Mouse (Mus musculus) hindbrain, embryonic 13.5 days (tissue): ENCODE data around the gene Gm10324. TPM values are rescaled to one million over a fixed set of nuclear protein-coding genes. Genes with fewer than 3 reads are reported as not detected.
"Not testable (repeated sequence)": the region's sequence is repeated elsewhere in the genome, so short reads cannot be mapped to it uniquely, and the experiment has no call there.

Experiments
- ATAC-seq: fragments of 200-750 bp; cut with Nextera tagmentation; 2 replicates; pipeline ENCODE4 v1.8.0; 2017; ENCODE audit warnings: moderate TSS enrichment; ENCODE audit not compliant: low FRiP score
- H3K27ac ChIP-seq: fragments of 300-500 bp; sonication (generic); 2 replicates; pipeline ENCODE4 v1.5.1; 2015; ENCODE audit warnings: inconsistent platforms, mild to moderate bottlenecking, moderate library complexity
- H3K27me3 ChIP-seq: fragments of 300-500 bp; sonication (generic); 2 replicates; pipeline ENCODE4 v1.6.1; 2015; ENCODE audit warnings: mild to moderate bottlenecking, inconsistent platforms
- H3K36me3 ChIP-seq: fragments of 300-500 bp; sonication (generic); 2 replicates; pipeline ENCODE4 v1.6.1; 2015; ENCODE audit warnings: mild to moderate bottlenecking, inconsistent platforms
- H3K4me1 ChIP-seq: fragments of 300-500 bp; sonication (generic); replicated peaks from 2 replicates; pipeline ENCODE4 v1.6.1; 2015; ENCODE audit warnings: inconsistent platforms
- H3K4me2 ChIP-seq: fragments of 300-500 bp; sonication (generic); 2 replicates; pipeline ENCODE4 v1.6.1; 2015; ENCODE audit warnings: inconsistent platforms, mild to moderate bottlenecking, moderate library complexity
- H3K4me3 ChIP-seq: fragments of 300-500 bp; sonication (generic); 2 replicates; pipeline ENCODE4 v1.5.1; 2015; ENCODE audit warnings: mild to moderate bottlenecking, inconsistent platforms
- H3K9ac ChIP-seq: fragments of 300-500 bp; sonication (generic); 2 replicates; pipeline ENCODE4 v1.6.1; 2015; ENCODE audit warnings: mild to moderate bottlenecking, inconsistent platforms
- H3K9me3 ChIP-seq: fragments of 300-500 bp; sonication (generic); 2 replicates; pipeline ENCODE4 v1.6.1; 2016; ENCODE audit warnings: inconsistent platforms
- WGBS: fragments of 180-500 bp; shearing (Covaris S2); methylation state at CpG from one replicate; pipeline ENCODE4 v1.1.7; 2015; 5-methylcytosine and 5-hydroxymethylcytosine counted together
- polyA plus RNA-seq: library from polyadenylated mRNA; unstranded; fragments of >200 nt; fragmentation: Nextera tagmentation; extraction: Ambion mirVana; gene quantifications from 2 replicates; pipeline ENCODE4 v1.2.1, GENCODE M21; 2015

The Gm10324 gene
- polyA plus RNA-seq, result not detected in 2 replicates

- not testable (repeated sequence) for H3K4me2 ChIP-seq, H3K27me3 ChIP-seq, H3K9ac ChIP-seq, H3K9me3 ChIP-seq, H3K36me3 ChIP-seq, H3K4me3 ChIP-seq, ATAC-seq, H3K27ac ChIP-seq, H3K4me1 ChIP-seq
- no CpG with 5 or more reads among the region's 2 CpGs for WGBS
Observed at GRCm38 (mm10) chr13:66119247-66119646, at the start of gene Gm10324. TSS of gene Gm10324 (plus strand) at chr13:66119547.

Other genes with a start within 250 kb of the Gm10324 start
- not detected in 2 replicates for gene Gm10772, start 108.0 kb downstream of the Gm10324 start, polyA plus RNA-seq